Mouse (Mus musculus): Measurements from ENCODE around the gene Bag1.
A peak's percentile ranks its signal among the peaks of the same experiment; 100 is the strongest.

GRCm38 (mm10) chr4:40947565-40948159, 432 bp downstream of the Bag1 start:
- peak; percentile 28; the same call in 1 of the 2 replicates for TF ChIP-seq CTCF (IDR thresholded peaks at IDR 0.05; ENCODE audit: extremely low read depth, insufficient read length, insufficient replicate concordance, low read depth, low read length)
- no peak for TF ChIP-seq POLR2A (IDR thresholded peaks at IDR 0.05; ENCODE audit: low read depth, low read length)
